Mouse (Mus musculus) c-Kit-positive CD71-negative TER-119-negative erythroid progenitor cells, embryonic 14.5 days (primary cell): Measurements from ENCODE around the gene Bscl2.

Source experiments
- DNase-seq: peaks from one replicate; pipeline ENCODE4 v3.0.0-alpha.2; 2013; ENCODE audit warnings: low read depth

Gene Bscl2

GRCm38 (mm10) chr19:8837251-8837791 lies at the start of gene Bscl2:
Bscl2 (plus strand) TSS chr19:8837467.
- peak; percentile 73 for DNase-seq

GRCm38 (mm10) chr19:8788521-8788920 lies 48.7 kb upstream of the Bscl2 start:
- no peak for DNase-seq

- no peak for DNase-seq
These were observed 48.1 kb upstream of the Bscl2 start for GRCm38 (mm10) chr19:8789171-8789570.

- DNase-seq, result no peak
These were observed 47.1 kb upstream of the Bscl2 start for GRCm38 (mm10) chr19:8790171-8790570.

- peak; percentile 89 for DNase-seq
These were observed 38.9 kb upstream of the Bscl2 start, which contains the start of gene Polr2g for GRCm38 (mm10) chr19:8798264-8798946. Polr2g (minus strand) TSS chr19:8798577.

- DNase-seq, result no peak
These were observed 38.3 kb upstream of the Bscl2 start for GRCm38 (mm10) chr19:8798947-8799315.

GRCm38 (mm10) chr19:8802130-8802821 lies 35.0 kb upstream of the Bscl2 start, which contains the start of gene Zbtb3:
Zbtb3 (plus strand) TSS chr19:8802555.
- peak; percentile 93 for DNase-seq

- no peak for DNase-seq
These were observed 34.0 kb upstream of the Bscl2 start for GRCm38 (mm10) chr19:8803204-8803780.

GRCm38 (mm10) chr19:8803879-8804660 lies 33.2 kb upstream of the Bscl2 start:
- no peak for DNase-seq

- no peak for DNase-seq
These were observed 30.5 kb upstream of the Bscl2 start for GRCm38 (mm10) chr19:8806810-8807209.

- DNase-seq, result no peak
These were observed 21.5 kb upstream of the Bscl2 start for GRCm38 (mm10) chr19:8815812-8816211.

- DNase-seq, result no peak
These were observed 20.3 kb upstream of the Bscl2 start for GRCm38 (mm10) chr19:8817001-8817400.

- DNase-seq, result no peak
These were observed 18.9 kb upstream of the Bscl2 start for GRCm38 (mm10) chr19:8818301-8818798.

GRCm38 (mm10) chr19:8818801-8819595 lies 18.3 kb upstream of the Bscl2 start, which contains the start of gene Ttc9c:
Ttc9c (minus strand) TSS chr19:8819333.
- peak; percentile 96 for DNase-seq

- peak; percentile 96 for DNase-seq
These were observed 17.5 kb upstream of the Bscl2 start, which contains the start of gene Hnrnpul2 for GRCm38 (mm10) chr19:8819596-8820423. Hnrnpul2 (plus strand) TSS chr19:8820010.

GRCm38 (mm10) chr19:8820424-8820956 lies 16.8 kb upstream of the Bscl2 start:
- no peak for DNase-seq

GRCm38 (mm10) chr19:8821146-8821545 lies 16.1 kb upstream of the Bscl2 start:
- no peak for DNase-seq

- DNase-seq, result no peak
These were observed 14.6 kb upstream of the Bscl2 start for GRCm38 (mm10) chr19:8822696-8823095.

- DNase-seq, result no peak
These were observed 7.6 kb upstream of the Bscl2 start, which contains the start of gene AC129217.1 for GRCm38 (mm10) chr19:8829660-8830059. AC129217.1 (plus strand) TSS chr19:8829773.

GRCm38 (mm10) chr19:8830664-8831063 lies 6.6 kb upstream of the Bscl2 start:
- no peak for DNase-seq
